Mouse (Mus musculus) lung, postnatal 0 days (tissue): ENCODE data around the gene Dnm3.

Source experiments
- CTCF ChIP-seq: IDR thresholded peaks from 2 replicates; pipeline ENCODE4 v1.5.1; 2016; ENCODE audit warnings: antibody characterized with exemption, mild to moderate bottlenecking
- EP300 ChIP-seq: IDR thresholded peaks from 2 replicates; pipeline ENCODE4 v1.6.1; 2016; ENCODE audit warnings: antibody characterized with exemption, mild to moderate bottlenecking, control low read depth

GRCm38 (mm10) chr1:162172806-162173205, 305.0 kb downstream of the Dnm3 start:
- TF ChIP-seq EP300 (peak; percentile 62), CTCF (no peak)
